Mouse (Mus musculus) kidney, adult 2 months (tissue): ENCODE data around the gene Cdc14a.

Experiments used
- CTCF ChIP-seq: fragments of 200-500 bp; conservative IDR thresholded peaks from 2 replicates; pipeline ENCODE4 v1.5.1; 2011; ENCODE audit warnings: low read depth, mild to moderate bottlenecking, control low read depth, low read length, moderate library complexity, mixed read lengths; ENCODE audit not compliant: insufficient read depth, insufficient read length
- POLR2A ChIP-seq: fragments of 200-500 bp; IDR thresholded peaks from one replicate; pipeline ENCODE4 v1.6.1; 2011; ENCODE audit warnings: low read depth, low read length, control low read depth

- TF ChIP-seq POLR2A (no peak), CTCF (no peak)
Observed at GRCm38 (mm10) chr3:116284735-116285134, 139.1 kb downstream of the Cdc14a start.
